Mouse (Mus musculus): ENCODE results near the gene Mat2a.
A peak's percentile ranks its signal among the peaks of the same experiment; 100 is the strongest.

The Mat2a gene

GRCm38 (mm10) chr6:72414076-72414756, 25.1 kb downstream of the Mat2a start, which contains the start of gene Ggcx:
TSS of gene Ggcx (plus strand) at chr6:72414308.
- peak; percentile 96 for DNase-seq

- no peak for DNase-seq
Measured at GRCm38 (mm10) chr6:72410518-72410917, 28.8 kb downstream of the Mat2a start.

GRCm38 (mm10) chr6:72410003-72410402, 29.4 kb downstream of the Mat2a start:
- no peak for DNase-seq

- DNase-seq, result no peak
Measured at GRCm38 (mm10) chr6:72409567-72409966, 29.8 kb downstream of the Mat2a start.

- DNase-seq, result peak; percentile 79
Measured at GRCm38 (mm10) chr6:72407119-72407518, 32.2 kb downstream of the Mat2a start.

GRCm38 (mm10) chr6:72405356-72405755, 34.0 kb downstream of the Mat2a start:
- DNase-seq, result no peak

GRCm38 (mm10) chr6:72401875-72402274, 37.5 kb downstream of the Mat2a start:
- DNase-seq, result peak; percentile 79

- no peak for DNase-seq
Measured at GRCm38 (mm10) chr6:72399967-72400366, 39.4 kb downstream of the Mat2a start.

GRCm38 (mm10) chr6:72396837-72397251, 42.5 kb downstream of the Mat2a start:
- DNase-seq, result no peak

- no peak for DNase-seq
Measured at GRCm38 (mm10) chr6:72392341-72392740, 47.0 kb downstream of the Mat2a start.

- peak; percentile 94 for DNase-seq
Measured at GRCm38 (mm10) chr6:72390795-72391521, 48.4 kb downstream of the Mat2a start.

- peak; percentile 94 for DNase-seq
Measured at GRCm38 (mm10) chr6:72389941-72390771, 49.2 kb downstream of the Mat2a start, which contains the start of gene Vamp8. TSS of gene Vamp8 (minus strand) at chr6:72390703.

- no peak for DNase-seq
Measured at GRCm38 (mm10) chr6:72389471-72389940, 49.9 kb downstream of the Mat2a start.

- no peak for DNase-seq
Measured at GRCm38 (mm10) chr6:72388791-72389329, 50.5 kb downstream of the Mat2a start.

- no peak for DNase-seq
Measured at GRCm38 (mm10) chr6:72388266-72388665, 51.1 kb downstream of the Mat2a start.

- DNase-seq, result no peak
Measured at GRCm38 (mm10) chr6:72387816-72388215, 51.5 kb downstream of the Mat2a start.

GRCm38 (mm10) chr6:72386561-72386960, 52.8 kb downstream of the Mat2a start:
- no peak for DNase-seq

GRCm38 (mm10) chr6:72385258-72385657, 54.1 kb downstream of the Mat2a start:
- no peak for DNase-seq

- DNase-seq, result no peak
Measured at GRCm38 (mm10) chr6:72383952-72384351, 55.4 kb downstream of the Mat2a start.

GRCm38 (mm10) chr6:72383142-72383820, 56.1 kb downstream of the Mat2a start:
- no peak for DNase-seq
